Mouse (Mus musculus) intestine, embryonic 14.5 days (tissue): ENCODE results near the gene AI467606. TPM values are rescaled to one million over a fixed set of nuclear protein-coding genes. Genes with fewer than 3 reads are reported as not detected.

ENCODE experiments used
- ATAC-seq: fragments of 200-750 bp; cut with Nextera tagmentation; replicated peaks from 2 replicates; pipeline ENCODE4 v1.8.0; 2017; ENCODE audit warnings: low read depth, moderate number of reproducible peaks, moderate TSS enrichment, moderate library complexity; ENCODE audit not compliant: low FRiP score, low TSS enrichment
- DNase-seq: peaks from one replicate; pipeline ENCODE4 v3.0.0-alpha.2; 2018; ENCODE audit warnings: low spot score
- H3K27ac ChIP-seq: fragments of 300-500 bp; sonication (generic); 2 replicates; pipeline ENCODE4 v1.5.1; 2014; ENCODE audit warnings: low read depth, mild to moderate bottlenecking, control low read depth
- H3K27me3 ChIP-seq: fragments of 300-500 bp; sonication (generic); replicated peaks from 2 replicates; pipeline ENCODE4 v1.6.1; 2014; ENCODE audit warnings: low read length, control low read depth; ENCODE audit not compliant: control insufficient read depth, insufficient read depth
- H3K36me3 ChIP-seq: fragments of 300-500 bp; sonication (generic); 2 replicates; pipeline ENCODE4 v1.6.1; 2014; ENCODE audit warnings: low read length, control low read depth; ENCODE audit not compliant: control insufficient read depth, insufficient read depth
- H3K4me1 ChIP-seq: fragments of 300-500 bp; sonication (generic); replicated peaks from 2 replicates; pipeline ENCODE4 v1.6.1; 2014; ENCODE audit warnings: low read length, control low read depth, mixed read lengths; ENCODE audit not compliant: control insufficient read depth, insufficient read depth
- H3K4me2 ChIP-seq: fragments of 300-500 bp; sonication (generic); 2 replicates; pipeline ENCODE4 v1.6.1; 2014; ENCODE audit warnings: low read length
- H3K4me3 ChIP-seq: fragments of 300-500 bp; sonication (generic); 2 replicates; pipeline ENCODE4 v1.5.1; 2014; ENCODE audit warnings: low read depth, low read length, control low read depth, mixed read lengths
- H3K9ac ChIP-seq: fragments of 300-500 bp; sonication (generic); 2 replicates; pipeline ENCODE4 v1.6.1; 2014; ENCODE audit warnings: mild to moderate bottlenecking, low read length
- H3K9me3 ChIP-seq: fragments of 300-500 bp; sonication (generic); 2 replicates; pipeline ENCODE4 v1.6.1; 2016; ENCODE audit warnings: low read length, control low read depth; ENCODE audit not compliant: control insufficient read depth
- WGBS: fragments of 180-500 bp; shearing (Covaris S2); extraction: QIAGEN DNeasy Blood & Tissue Kit; methylation state at CpG from one replicate; pipeline ENCODE4 v1.1.7; 2014; 5-methylcytosine and 5-hydroxymethylcytosine counted together
- polyA plus RNA-seq: library from polyadenylated mRNA; unstranded; fragments of >200 nt; fragmentation: Nextera tagmentation; extraction: Ambion mirVana; gene quantifications from 2 replicates; pipeline ENCODE4 v1.2.1, GENCODE M21; 2014

The AI467606 gene
- polyA plus RNA-seq = 2.6 and 3.9 TPM in 2 replicates

DNA sequence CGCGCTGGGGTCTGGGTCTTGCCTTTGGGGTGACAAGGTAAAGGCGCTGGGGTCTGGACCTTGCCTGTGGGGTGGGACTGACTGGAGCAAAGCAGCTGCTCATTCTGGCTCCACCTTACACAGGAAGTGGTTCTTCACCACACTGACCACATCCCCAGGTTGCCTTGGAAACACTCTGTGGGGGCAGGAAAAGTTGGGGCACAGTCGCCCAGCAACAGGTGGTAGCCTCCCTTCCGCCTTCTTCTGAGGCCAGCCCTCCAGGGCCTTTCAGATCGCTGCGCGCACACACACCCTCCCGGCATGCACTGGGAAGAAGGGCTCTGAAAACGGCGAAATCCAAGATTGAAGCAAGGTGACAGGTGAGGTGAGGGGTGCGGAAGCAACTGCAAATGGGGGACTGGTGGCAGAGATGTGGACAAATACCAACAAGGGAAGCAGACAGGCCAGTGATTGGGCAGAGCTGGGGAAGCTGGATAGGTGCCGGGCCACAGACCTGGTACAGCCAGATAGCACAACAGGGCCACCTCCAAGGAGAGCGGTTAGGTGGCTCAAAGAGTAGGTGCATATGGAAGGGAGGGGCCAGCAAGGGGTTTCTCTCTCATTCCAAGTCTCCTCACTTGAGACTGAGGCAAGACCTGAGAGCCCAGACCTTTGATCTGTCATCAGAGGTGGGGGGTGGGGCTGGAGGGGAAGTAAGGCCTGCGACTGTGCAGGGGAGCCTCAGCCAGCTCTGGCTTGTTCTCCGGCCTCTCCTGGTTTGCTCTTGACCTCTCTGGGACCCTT lies at the start of gene AI467606:
Gene AI467606 (plus strand): TSS at position 246 of the 783 bp plus-strand sequence.
- WGBS = 54% methylated on average over 16 of the region's 16 CpGs
- H3K4me3 ChIP-seq = no peak within 1 kb of the TSS
- peaks cover 14% of the 10 kb centered on the region for H3K4me1 ChIP-seq
- no peaks in the 10 kb centered on the region for H3K36me3 ChIP-seq
- H3K27ac ChIP-seq = no peak within 1 kb of the TSS
- H3K9ac ChIP-seq = no peak within 1 kb of the TSS
- no peaks in the 10 kb centered on the region for H3K9me3 ChIP-seq
- no peaks in the 10 kb centered on the region for H3K27me3 ChIP-seq
- peak within 1 kb of the TSS; percentile 7; the same call in 1 of the 2 replicates for H3K4me2 ChIP-seq
- peak; percentile 73 for ATAC-seq
- DNase-seq = no peak

DNA sequence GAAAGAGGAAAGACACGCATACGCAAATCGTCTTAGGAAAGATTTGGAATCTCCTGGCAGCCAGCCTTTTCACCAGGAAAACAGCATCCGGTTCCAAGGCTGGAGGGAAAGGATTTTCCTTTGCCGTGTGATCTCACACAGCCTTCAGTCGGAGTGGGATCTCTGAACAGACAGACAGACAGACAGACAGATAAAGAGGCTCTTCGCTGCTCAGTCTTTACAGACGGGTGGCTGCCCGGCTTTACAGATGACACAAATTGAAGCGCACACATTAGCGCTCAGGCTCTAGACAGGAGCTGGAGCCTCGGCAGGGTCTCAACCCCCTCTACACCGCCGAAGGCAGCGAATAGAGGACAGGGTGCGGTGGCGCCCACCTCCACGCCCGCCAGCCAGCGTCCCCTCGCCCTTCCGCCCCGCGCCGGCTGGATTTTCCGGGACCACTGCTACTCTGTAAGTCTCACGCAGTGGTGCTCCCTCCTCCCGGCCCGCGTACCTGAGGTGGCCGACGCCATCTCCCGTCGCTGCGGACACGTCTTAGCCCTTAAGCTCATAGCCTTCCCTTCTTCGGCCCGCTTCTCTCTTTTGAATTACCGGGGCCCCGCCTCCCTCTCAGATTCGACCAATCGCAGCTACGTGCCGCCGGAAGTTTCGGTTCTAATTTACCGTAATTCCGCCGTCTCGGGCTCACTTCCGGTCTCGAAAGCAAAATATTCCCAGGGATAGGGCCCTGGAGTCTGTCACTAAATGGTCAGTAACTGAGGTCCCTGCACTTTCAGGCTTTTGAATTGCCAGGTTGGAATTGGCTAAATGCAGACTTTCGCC lies 49.1 kb upstream of the AI467606 start, which contains the start of gene Kif22:
Gene Kif22 (minus strand): TSS at position 621 of the 822 bp plus-strand sequence.
- ATAC-seq = peak; percentile 88

DNA sequence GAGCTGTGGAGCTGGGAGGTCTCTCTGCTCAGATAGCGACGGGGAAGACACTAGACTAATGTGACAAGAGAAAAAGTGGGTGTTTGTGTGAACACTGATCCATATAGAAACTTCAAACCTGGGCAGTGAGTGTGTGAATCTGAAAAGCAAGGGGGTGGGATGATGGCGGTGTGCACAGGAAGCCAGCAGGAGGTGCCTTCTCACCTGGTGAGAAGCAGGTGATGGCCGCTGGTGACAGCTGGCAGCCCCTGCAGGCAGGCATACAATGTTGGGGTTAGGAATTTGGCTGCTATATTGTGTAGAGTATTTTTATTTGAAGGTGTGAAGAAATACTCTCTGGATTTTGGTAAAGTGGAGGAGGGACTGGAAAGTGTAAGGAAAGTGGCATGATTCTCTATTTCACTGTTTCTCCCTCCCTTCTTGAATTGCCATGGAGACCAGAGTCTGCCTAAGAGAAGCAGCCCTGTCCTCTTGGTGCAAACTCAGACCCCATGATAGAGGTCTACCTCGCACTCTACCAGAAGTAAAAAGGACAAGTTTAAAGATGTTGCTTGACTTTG lies 36.1 kb upstream of the AI467606 start:
- Histone ChIP-seq H3K4me2 (no peak overlapping the region), H3K4me3 (no peak overlapping the region), H3K27me3 (0 out of 2 replicates have a peak, but pooled peaks cover 2% of the 10 kb centered on the region), H3K9ac (no peak overlapping the region), H3K27ac (no peak overlapping the region), H3K9me3 (no peaks in the 10 kb centered on the region), H3K4me1 (no peaks in the 10 kb centered on the region), H3K36me3 (no peaks in the 10 kb centered on the region)
- DNase-seq (no peak), ATAC-seq (no peak)
- WGBS = 69% methylated on average over 5 of the region's 5 CpGs

More for the DNA sequence above, 49.1 kb upstream of the AI467606 start, which contains the start of gene Kif22:
- peak within 1 kb of the TSS; percentile 89 for H3K4me3 ChIP-seq
- peak within 1 kb of the TSS; percentile 58 for H3K27ac ChIP-seq
- peak within 1 kb of the TSS; percentile 78 for H3K9ac ChIP-seq
- DNase-seq = peak; percentile 92
- H3K9me3 ChIP-seq = no peaks in the 10 kb centered on the region
- WGBS = under 1% methylated on average over 53 of the region's 53 CpGs
- H3K36me3 ChIP-seq = peaks cover 9% of the 10 kb centered on the region; the same call in 1 of the 2 replicates
- H3K4me2 ChIP-seq = peak within 1 kb of the TSS; percentile 64
- no peaks in the 10 kb centered on the region for H3K27me3 ChIP-seq
- H3K4me1 ChIP-seq = peaks cover 13% of the 10 kb centered on the region

DNA sequence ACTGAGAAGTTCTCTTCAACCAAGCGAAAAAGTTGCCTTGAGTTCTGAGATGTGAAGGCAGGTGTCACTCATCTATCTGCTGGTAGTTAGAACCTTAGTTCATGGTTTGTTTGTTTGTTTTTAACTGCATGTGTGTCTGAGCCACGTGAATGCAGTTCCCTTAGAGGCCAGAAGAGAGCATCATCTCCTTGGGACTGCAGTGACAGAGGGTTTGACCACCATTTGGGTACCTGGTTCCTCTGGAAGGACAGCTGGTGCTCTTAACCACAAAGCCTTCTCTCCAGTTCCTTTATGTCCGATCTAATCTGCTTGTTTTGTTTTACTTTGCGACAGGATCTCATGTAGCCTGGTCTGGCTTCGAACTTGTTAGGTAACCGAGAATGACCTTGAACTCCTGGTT lies 25.6 kb upstream of the AI467606 start:
- H3K9me3 ChIP-seq = 0 out of 2 replicates have a peak, but pooled peaks cover 2% of the 10 kb centered on the region
- DNase-seq (no peak), ATAC-seq (no peak)
- no peaks in the 10 kb centered on the region for H3K4me1 ChIP-seq
- no peak overlapping the region for H3K9ac ChIP-seq
- H3K4me3 ChIP-seq = no peak overlapping the region
- H3K4me2 ChIP-seq = no peak overlapping the region
- WGBS = 81% methylated on average over 6 of the region's 6 CpGs
- no peaks in the 10 kb centered on the region for H3K27me3 ChIP-seq
- no peak overlapping the region for H3K27ac ChIP-seq
- H3K36me3 ChIP-seq = no peaks in the 10 kb centered on the region

DNA sequence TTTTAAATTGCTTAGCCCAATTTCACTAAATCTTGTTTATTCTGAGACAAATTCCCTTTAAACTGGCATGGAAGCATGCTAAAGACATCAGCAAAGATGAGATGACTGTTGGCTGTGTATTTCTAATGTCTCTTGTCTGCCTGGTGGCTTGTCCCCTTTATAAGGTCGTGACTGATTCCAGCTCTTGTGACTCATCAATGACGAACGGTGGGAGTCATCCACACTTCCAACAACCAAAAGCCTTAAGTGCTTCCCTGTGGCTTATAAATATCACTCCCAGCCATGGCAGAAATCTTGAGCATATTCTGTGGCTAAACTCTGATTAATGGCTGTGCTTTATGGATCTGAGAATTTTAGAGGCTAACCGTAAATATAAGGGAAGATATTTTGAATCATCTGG lies 24.8 kb upstream of the AI467606 start:
- DNase-seq (no peak), ATAC-seq (no peak)
- Histone ChIP-seq H3K27me3 (no peaks in the 10 kb centered on the region), H3K9ac (no peak overlapping the region), H3K9me3 (0 out of 2 replicates have a peak, but pooled peaks cover 2% of the 10 kb centered on the region), H3K4me2 (no peak overlapping the region), H3K4me3 (no peak overlapping the region), H3K4me1 (no peaks in the 10 kb centered on the region), H3K27ac (no peak overlapping the region), H3K36me3 (no peaks in the 10 kb centered on the region)
- 63% methylated on average over 4 of the region's 4 CpGs for WGBS

DNA sequence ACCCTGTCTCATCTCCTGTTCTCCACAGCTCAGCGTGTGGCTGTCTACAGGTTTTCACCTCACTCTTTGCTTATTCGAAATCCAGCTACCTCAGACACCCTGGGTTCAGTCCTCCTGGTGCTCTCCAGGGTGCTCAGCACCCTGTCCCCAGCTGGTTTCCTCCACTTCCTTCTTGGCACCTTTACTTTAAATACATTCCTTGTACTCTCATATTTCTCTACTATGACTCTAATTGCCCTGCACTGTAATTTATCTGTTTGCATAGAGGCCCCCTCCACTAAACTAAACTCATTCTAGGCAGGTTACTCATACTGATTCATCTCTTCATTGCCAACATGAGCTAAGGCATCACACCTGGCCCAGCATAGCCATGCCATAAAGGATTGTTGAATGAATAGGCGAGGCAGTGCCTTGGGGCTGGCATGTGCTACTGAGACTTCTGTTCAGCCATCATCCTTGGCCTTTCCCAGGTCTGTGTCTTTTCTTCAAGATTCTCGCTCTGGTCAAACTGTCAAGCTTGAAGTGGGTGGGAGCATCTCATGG lies 20.2 kb upstream of the AI467606 start:
- DNase-seq (no peak), ATAC-seq (peak; percentile 68; the same call in 1 of the 2 replicates)
- Histone ChIP-seq H3K9me3 (no peaks in the 10 kb centered on the region), H3K4me3 (no peak overlapping the region), H3K4me2 (no peak overlapping the region), H3K27me3 (no peaks in the 10 kb centered on the region), H3K36me3 (no peaks in the 10 kb centered on the region), H3K4me1 (no peaks in the 10 kb centered on the region; the same call in 1 of the 2 replicates), H3K9ac (no peak overlapping the region), H3K27ac (no peak overlapping the region)
- 53% methylated on average over 4 of the region's 4 CpGs for WGBS

DNA sequence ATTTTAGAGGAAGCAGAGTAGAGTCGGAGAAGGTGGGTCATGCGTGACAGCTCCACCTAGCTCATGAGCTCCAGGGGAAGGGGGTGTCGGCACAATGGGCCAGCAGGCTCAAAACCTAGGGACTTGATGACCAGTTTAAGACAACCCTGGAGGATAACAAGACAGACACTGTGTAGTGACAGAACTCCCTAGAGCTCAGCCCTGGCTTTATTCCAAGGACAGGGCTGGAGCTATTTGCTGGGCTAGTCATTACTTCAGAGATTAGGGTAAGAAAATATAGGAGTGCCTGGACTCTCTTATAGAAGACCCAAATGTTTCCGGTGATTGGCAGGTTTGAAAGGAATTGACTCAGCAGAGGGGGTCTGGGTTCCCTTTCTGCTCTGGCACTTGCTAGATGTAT lies 17.9 kb upstream of the AI467606 start:
- ATAC-seq = no peak
- Histone ChIP-seq H3K9me3 (no peaks in the 10 kb centered on the region), H3K27me3 (no peaks in the 10 kb centered on the region), H3K36me3 (no peaks in the 10 kb centered on the region), H3K4me1 (no peaks in the 10 kb centered on the region; the same call in 1 of the 2 replicates), H3K4me3 (no peak overlapping the region), H3K4me2 (no peak overlapping the region), H3K9ac (no peak overlapping the region), H3K27ac (no peak overlapping the region)
- 82% methylated on average over 4 of the region's 4 CpGs for WGBS
- no peak for DNase-seq

DNA sequence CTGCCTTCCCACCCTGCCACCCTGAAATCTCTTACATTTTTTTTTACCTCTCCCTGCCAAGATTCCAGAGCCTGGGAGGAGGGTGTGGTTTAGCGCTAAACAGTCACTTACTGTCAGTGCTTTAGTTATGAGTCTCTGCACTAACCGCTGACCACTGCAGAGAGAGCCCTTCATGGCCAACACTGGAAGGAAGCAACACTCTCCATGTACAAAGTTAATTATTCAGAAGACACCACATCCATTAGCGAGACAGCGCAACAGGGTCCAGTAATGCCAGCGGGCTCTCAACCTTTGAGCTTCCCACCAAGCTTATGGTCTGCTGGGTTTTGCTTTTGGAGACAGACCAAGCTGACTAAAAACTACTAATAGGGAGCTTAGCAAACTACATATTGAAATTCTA lies 15.0 kb upstream of the AI467606 start:
- Histone ChIP-seq H3K4me3 (no peak overlapping the region), H3K4me1 (no peaks in the 10 kb centered on the region; the same call in 1 of the 2 replicates), H3K36me3 (no peaks in the 10 kb centered on the region), H3K9ac (no peak overlapping the region), H3K27ac (no peak overlapping the region), H3K9me3 (no peaks in the 10 kb centered on the region), H3K4me2 (no peak overlapping the region), H3K27me3 (no peaks in the 10 kb centered on the region)
- no peak for ATAC-seq
- no peak for DNase-seq
- 87% methylated on average over 5 of the region's 5 CpGs for WGBS
